Mouse (Mus musculus) myocyte (in vitro differentiated cells): ENCODE results near the gene Dusp12. TPM values are rescaled to one million over a fixed set of nuclear protein-coding genes. Genes with fewer than 3 reads are reported as not detected.

Experiments
- H3K27me3 ChIP-seq: one replicate; pipeline ENCODE4 v1.6.1; 2011; ENCODE audit not compliant: control insufficient read depth, insufficient read depth, insufficient read length
- H3K36me3 ChIP-seq: one replicate; pipeline ENCODE4 v1.6.1; 2011; ENCODE audit not compliant: control insufficient read depth, insufficient read depth
- H3K4me2 ChIP-seq: one replicate; pipeline ENCODE4 v1.6.1; 2011; ENCODE audit warnings: low read depth, control low read depth
- H3K4me3 ChIP-seq: one replicate; pipeline ENCODE4 v1.5.1; 2011; ENCODE audit warnings: mild to moderate bottlenecking, control low read depth, moderate library complexity
- H3K79me2 ChIP-seq: one replicate; pipeline ENCODE4 v1.6.1; 2011; ENCODE audit not compliant: control insufficient read depth, insufficient read depth
- H3ac ChIP-seq: one replicate; pipeline ENCODE4 v1.6.1; 2011; ENCODE audit not compliant: control insufficient read depth, insufficient read length
- CEBPB ChIP-seq: IDR thresholded peaks from 2 replicates; pipeline ENCODE4 v1.6.1; 2011; ENCODE audit warnings: mild to moderate bottlenecking, moderate library complexity; ENCODE audit not compliant: poor library complexity, insufficient read depth, severe bottlenecking
- E2F4 ChIP-seq: IDR thresholded peaks from one replicate; pipeline ENCODE4 v1.6.1; 2011; ENCODE audit warnings: mild to moderate bottlenecking, control low read depth, moderate library complexity; ENCODE audit not compliant: insufficient read depth
- MAX ChIP-seq: IDR thresholded peaks from one replicate; pipeline ENCODE4 v1.6.1; 2011; ENCODE audit warnings: low read depth, mild to moderate bottlenecking, control low read depth
- MYOD1 ChIP-seq, 3 experiments: IDR thresholded peaks; one replicate each; pipeline ENCODE4 v1.6.1; 2011; ENCODE audit warnings: control low read depth in 2 of 3, low read depth in 2 of 3, mild to moderate bottlenecking in 2 of 3, moderate library complexity in 1 of 3; ENCODE audit not compliant: insufficient read length in 2 of 3, control insufficient read depth in 1 of 3
- MYOG ChIP-seq, 3 experiments: IDR thresholded peaks; one replicate each; pipeline ENCODE4 v1.6.1; 2011; ENCODE audit warnings: control low read depth in 2 of 3, low read depth in 2 of 3, mild to moderate bottlenecking in 2 of 3; ENCODE audit not compliant: insufficient read length in 2 of 3, control insufficient read depth in 1 of 3, insufficient read depth in 1 of 3
- POLR2A ChIP-seq: IDR thresholded peaks from one replicate; pipeline ENCODE4 v1.6.1; 2011; ENCODE audit warnings: low read depth, mild to moderate bottlenecking, control low read depth, moderate library complexity; ENCODE audit not compliant: insufficient read length
- POLR2AphosphoS2 ChIP-seq: IDR thresholded peaks from one replicate; pipeline ENCODE4 v1.6.1; 2011; ENCODE audit warnings: low read depth, control low read depth; ENCODE audit not compliant: insufficient read length
- REST ChIP-seq: IDR thresholded peaks from one replicate; pipeline ENCODE4 v1.6.1; 2011; ENCODE audit warnings: mild to moderate bottlenecking, control low read depth, moderate library complexity; ENCODE audit not compliant: insufficient read depth, insufficient read length
- SRF ChIP-seq: IDR thresholded peaks from one replicate; pipeline ENCODE4 v1.6.1; 2011; ENCODE audit warnings: low read depth; ENCODE audit not compliant: control insufficient read depth, insufficient read length
- TCF12 ChIP-seq: IDR thresholded peaks from one replicate; pipeline ENCODE4 v1.6.1; 2011; ENCODE audit warnings: mild to moderate bottlenecking, control low read depth; ENCODE audit not compliant: poor library complexity, insufficient read depth, severe bottlenecking
- TCF3 ChIP-seq: IDR thresholded peaks from one replicate; pipeline ENCODE4 v1.6.1; 2011; ENCODE audit warnings: low read depth, control low read depth; ENCODE audit not compliant: insufficient read length
- USF1 ChIP-seq: IDR thresholded peaks from one replicate; pipeline ENCODE4 v1.6.1; 2011; ENCODE audit warnings: low read depth, mild to moderate bottlenecking, control low read depth, moderate library complexity
- polyA plus RNA-seq: library from polyadenylated mRNA; unstranded; fragments of >200 nt; fragmentation: generic; extraction: Trizol; gene quantifications from one replicate; pipeline ENCODE4 v1.2.1, GENCODE M21; 2012; ENCODE audit warnings: missing spikeins

Dusp12 gene
- polyA plus RNA-seq, 1 experiment = 26.8 TPM

GRCm38 (mm10) chr1:170929245-170929644 is 43.9 kb upstream of the Dusp12 start:
- Histone ChIP-seq H3ac (no peak overlapping the region), H3K79me2 (no peaks in the 10 kb centered on the region), H3K4me3 (no peak overlapping the region), H3K27me3 (no peaks in the 10 kb centered on the region), H3K36me3 (no peaks in the 10 kb centered on the region), H3K4me2 (no peak overlapping the region)
- TF ChIP-seq USF1 (no peak), MYOG (IDR thresholded peaks at IDR 0.05; ENCODE audit: control insufficient read depth in 1 of 3, insufficient read depth in 1 of 3, insufficient read length in 2 of 3, low read depth in 2 of 3) (no peak), TCF12 (no peak), MAX (no peak), CEBPB (no peak), REST (no peak), TCF3 (no peak), E2F4 (no peak), POLR2AphosphoS2 (no peak), POLR2A (no peak), SRF (no peak), MYOD1 (IDR thresholded peaks at IDR 0.05; ENCODE audit: control insufficient read depth in 1 of 3, insufficient read length in 2 of 3, low read depth in 2 of 3) (no peak)

GRCm38 (mm10) chr1:170928467-170928866 is 43.1 kb upstream of the Dusp12 start:
- Histone ChIP-seq H3K36me3 (no peaks in the 10 kb centered on the region), H3K4me2 (no peak overlapping the region), H3K4me3 (no peak overlapping the region), H3K27me3 (no peaks in the 10 kb centered on the region), H3ac (no peak overlapping the region), H3K79me2 (no peaks in the 10 kb centered on the region)
- no peak for TF ChIP-seq TCF3
- no peak for TF ChIP-seq MYOD1 (IDR thresholded peaks at IDR 0.05; ENCODE audit: control insufficient read depth in 1 of 3, insufficient read length in 2 of 3, low read depth in 2 of 3)
- no peak for TF ChIP-seq MYOG (IDR thresholded peaks at IDR 0.05; ENCODE audit: control insufficient read depth in 1 of 3, insufficient read depth in 1 of 3, insufficient read length in 2 of 3, low read depth in 2 of 3)
- no peak for TF ChIP-seq MAX
- no peak for TF ChIP-seq USF1
- TF ChIP-seq E2F4 = no peak
- TF ChIP-seq TCF12 = no peak
- TF ChIP-seq REST = no peak
- no peak for TF ChIP-seq POLR2A
- no peak for TF ChIP-seq SRF
- no peak for TF ChIP-seq CEBPB
- TF ChIP-seq POLR2AphosphoS2 = no peak

- Histone ChIP-seq H3K79me2 (no peaks in the 10 kb centered on the region), H3K4me2 (no peak within 1 kb of the TSS), H3K4me3 (no peak within 1 kb of the TSS), H3K36me3 (no peaks in the 10 kb centered on the region), H3K27me3 (no peaks in the 10 kb centered on the region), H3ac (no peak within 1 kb of the TSS)
- TF ChIP-seq E2F4 = no peak
- TF ChIP-seq CEBPB = no peak
- no peak for TF ChIP-seq MYOD1 (IDR thresholded peaks at IDR 0.05; ENCODE audit: control insufficient read depth in 1 of 3, insufficient read length in 2 of 3, low read depth in 2 of 3)
- no peak for TF ChIP-seq MYOG (IDR thresholded peaks at IDR 0.05; ENCODE audit: control insufficient read depth in 1 of 3, insufficient read depth in 1 of 3, insufficient read length in 2 of 3, low read depth in 2 of 3)
- no peak for TF ChIP-seq TCF3
Observed at GRCm38 (mm10) chr1:170927378-170927777, 42.0 kb upstream of the Dusp12 start, which contains the start of gene Fcrla. Gene Fcrla (minus strand): TSS chr1:170927583.

- Histone ChIP-seq H3K36me3 (no peaks in the 10 kb centered on the region), H3K4me3 (no peak overlapping the region), H3K27me3 (no peaks in the 10 kb centered on the region), H3K79me2 (no peaks in the 10 kb centered on the region), H3K4me2 (no peak overlapping the region), H3ac (no peak overlapping the region)
- TF ChIP-seq TCF12 (no peak), POLR2AphosphoS2 (no peak), CEBPB (no peak), REST (no peak), USF1 (no peak), POLR2A (no peak), MYOG (IDR thresholded peaks at IDR 0.05; ENCODE audit: control insufficient read depth in 1 of 3, insufficient read depth in 1 of 3, insufficient read length in 2 of 3, low read depth in 2 of 3) (no peak)
Observed at GRCm38 (mm10) chr1:170926941-170927340, 41.6 kb upstream of the Dusp12 start.

DNA sequence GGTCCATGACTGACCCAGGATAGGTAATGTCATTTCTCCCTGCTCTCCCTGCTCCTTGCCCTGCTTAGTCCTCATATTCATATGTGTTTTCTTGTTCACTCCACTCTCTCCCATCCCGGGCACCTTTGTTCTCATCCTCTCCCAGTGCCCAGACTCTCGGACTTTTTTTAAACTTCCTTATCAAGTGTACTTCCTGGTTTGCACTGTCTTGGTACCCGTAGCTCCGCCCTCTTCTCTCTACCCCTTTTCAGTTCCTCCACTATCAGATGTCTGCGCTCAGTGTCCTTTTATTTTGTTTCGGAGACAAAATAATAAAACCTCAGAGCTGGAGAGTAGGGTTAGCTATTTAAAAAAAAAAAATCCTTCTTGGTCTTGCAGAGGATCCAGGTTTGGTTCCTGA is 39.1 kb upstream of the Dusp12 start:
- no peak overlapping the region for H3ac ChIP-seq
- no peak overlapping the region for H3K4me3 ChIP-seq
- H3K79me2 ChIP-seq = no peaks in the 10 kb centered on the region
- H3K4me2 ChIP-seq = no peak overlapping the region
- H3K36me3 ChIP-seq = no peaks in the 10 kb centered on the region
- no peak for TF ChIP-seq REST
- no peak for TF ChIP-seq SRF
- no peak for TF ChIP-seq MYOD1 (IDR thresholded peaks at IDR 0.05; ENCODE audit: control insufficient read depth in 1 of 3, insufficient read length in 2 of 3, low read depth in 2 of 3)
- TF ChIP-seq TCF3 = no peak
- no peak for TF ChIP-seq E2F4
- no peak for TF ChIP-seq CEBPB
- TF ChIP-seq POLR2A = no peak
- TF ChIP-seq USF1 = no peak
- no peak for TF ChIP-seq MAX
- TF ChIP-seq POLR2AphosphoS2 = no peak
- TF ChIP-seq TCF12 = no peak
- H3K27me3 ChIP-seq = no peaks in the 10 kb centered on the region
